Mouse (Mus musculus): ENCODE data around the gene Tfeb. TPM values are rescaled to one million over a fixed set of nuclear protein-coding genes. Genes with fewer than 3 reads are reported as not detected.

Tfeb gene
- total RNA-seq (2021), result 10 to 100 TPM; 11.2 to 11.9 TPM
- long read RNA-seq, transcript Tfeb-202 (9 exons, 2,342 nt), result major isoform, 10 of 10 reads
- long read RNA-seq, partial matches to known transcripts, result 0 of 10 reads
- long read RNA-seq, other reads (novel, unspliced or antisense), result 0 of 10 reads

- peak; percentile 94 to 98 for DNase-seq (ENCODE audit: low spot score in 2 of 2)
Measured at GRCm38 (mm10) chr17:47736856-47737255, at the start of gene Tfeb. Gene Tfeb (plus strand): TSS chr17:47737030.

- DNase-seq (ENCODE audit: low spot score in 2 of 2), result peak; percentile 93 to 98
Measured at GRCm38 (mm10) chr17:47687409-47688343, 49.2 kb upstream of the Tfeb start.

DNA sequence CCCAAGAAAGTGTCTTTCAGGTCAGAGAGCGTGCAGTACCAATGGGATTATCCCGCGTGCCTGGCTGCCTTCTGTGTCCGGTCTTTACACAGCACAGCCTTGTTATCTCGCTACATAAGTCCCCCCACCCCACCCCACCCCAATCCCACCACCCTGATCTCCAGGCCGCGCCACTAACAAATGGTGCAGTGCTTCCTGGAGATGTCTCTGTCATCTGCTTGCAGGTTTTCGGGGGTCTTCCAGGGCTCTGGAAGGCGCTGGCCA is 48.6 kb upstream of the Tfeb start, which contains the start of gene Tomm6:
Gene Tomm6, minus strand, starts transcription at position 43 of the 264 bp plus-strand sequence.
- DNase-seq (ENCODE audit: low spot score in 2 of 2), result no peak

- DNase-seq (ENCODE audit: low spot score in 2 of 2), result peak; percentile 75 to 82
Measured at GRCm38 (mm10) chr17:47688608-47689575, 47.9 kb upstream of the Tfeb start, which contains the start of gene Frs3. Gene Frs3 (plus strand): TSS chr17:47689030.

- no peak for DNase-seq (ENCODE audit: low spot score in 2 of 2)
Measured at GRCm38 (mm10) chr17:47689894-47690293, 46.9 kb upstream of the Tfeb start.

DNA sequence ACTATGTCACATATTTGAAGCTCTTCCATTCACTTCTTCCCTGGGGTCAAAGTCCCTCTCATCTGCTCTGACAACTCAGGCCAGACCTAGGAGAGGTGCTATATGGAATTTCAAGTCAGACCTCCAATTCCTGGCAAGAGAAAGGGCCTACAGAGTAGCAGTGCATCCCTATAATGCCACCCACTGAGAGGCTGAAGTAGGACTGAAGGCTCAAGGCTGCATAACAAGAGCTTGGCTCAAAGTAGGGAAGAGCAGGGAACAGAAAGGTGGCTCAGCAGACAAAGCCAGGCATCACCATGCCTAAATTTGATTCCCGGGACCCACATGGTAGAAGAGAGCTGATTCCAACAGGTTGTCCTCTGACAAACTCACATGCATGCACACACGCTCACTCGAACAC is 45.2 kb upstream of the Tfeb start:
- DNase-seq (ENCODE audit: low spot score in 2 of 2), result no peak

- DNase-seq (ENCODE audit: low spot score in 2 of 2), result no peak
Measured at GRCm38 (mm10) chr17:47693671-47694441, 43.0 kb upstream of the Tfeb start.

DNA sequence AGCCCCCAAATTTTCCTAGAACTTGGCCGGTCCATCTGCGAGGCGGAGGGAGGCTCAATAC is 42.6 kb upstream of the Tfeb start, which contains the start of gene Gm21981:
Gene Gm21981, minus strand, starts transcription at position 14 of the 61 bp plus-strand sequence.
- no peak for DNase-seq (ENCODE audit: low spot score in 2 of 2)

- peak; percentile 93 to 98 for DNase-seq (ENCODE audit: low spot score in 2 of 2)
Measured at GRCm38 (mm10) chr17:47694503-47695336, 42.1 kb upstream of the Tfeb start, which contains the start of gene Prickle4. Gene Prickle4 (minus strand): TSS chr17:47694736.

GRCm38 (mm10) chr17:47695337-47695710 is 41.5 kb upstream of the Tfeb start:
- no peak for DNase-seq (ENCODE audit: low spot score in 2 of 2)

DNA sequence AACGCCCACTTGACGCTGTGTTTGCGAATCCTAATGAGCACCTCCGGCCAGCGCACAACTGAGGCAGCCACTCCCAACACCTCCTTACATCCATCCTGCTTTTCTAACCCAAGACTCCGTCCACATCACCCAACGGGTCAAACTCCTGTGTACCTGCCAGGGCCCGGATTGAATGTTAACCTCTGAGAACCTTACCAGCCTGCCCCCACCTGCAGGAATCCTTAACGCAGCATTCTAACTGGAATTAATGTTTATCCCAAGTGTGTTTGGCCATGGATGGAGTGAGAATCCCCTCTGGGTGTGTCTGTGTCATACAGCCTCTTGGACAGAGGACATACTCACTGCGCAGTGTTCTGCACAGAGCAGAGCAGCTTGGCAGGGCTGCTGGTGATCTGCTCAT is 38.7 kb upstream of the Tfeb start:
- DNase-seq (ENCODE audit: low spot score in 2 of 2), result no peak

- DNase-seq (ENCODE audit: low spot score in 2 of 2), result no peak
Measured at GRCm38 (mm10) chr17:47699055-47699454, 37.8 kb upstream of the Tfeb start.

GRCm38 (mm10) chr17:47701793-47702192 is 35.0 kb upstream of the Tfeb start:
- DNase-seq (ENCODE audit: low spot score in 2 of 2), result no peak

DNA sequence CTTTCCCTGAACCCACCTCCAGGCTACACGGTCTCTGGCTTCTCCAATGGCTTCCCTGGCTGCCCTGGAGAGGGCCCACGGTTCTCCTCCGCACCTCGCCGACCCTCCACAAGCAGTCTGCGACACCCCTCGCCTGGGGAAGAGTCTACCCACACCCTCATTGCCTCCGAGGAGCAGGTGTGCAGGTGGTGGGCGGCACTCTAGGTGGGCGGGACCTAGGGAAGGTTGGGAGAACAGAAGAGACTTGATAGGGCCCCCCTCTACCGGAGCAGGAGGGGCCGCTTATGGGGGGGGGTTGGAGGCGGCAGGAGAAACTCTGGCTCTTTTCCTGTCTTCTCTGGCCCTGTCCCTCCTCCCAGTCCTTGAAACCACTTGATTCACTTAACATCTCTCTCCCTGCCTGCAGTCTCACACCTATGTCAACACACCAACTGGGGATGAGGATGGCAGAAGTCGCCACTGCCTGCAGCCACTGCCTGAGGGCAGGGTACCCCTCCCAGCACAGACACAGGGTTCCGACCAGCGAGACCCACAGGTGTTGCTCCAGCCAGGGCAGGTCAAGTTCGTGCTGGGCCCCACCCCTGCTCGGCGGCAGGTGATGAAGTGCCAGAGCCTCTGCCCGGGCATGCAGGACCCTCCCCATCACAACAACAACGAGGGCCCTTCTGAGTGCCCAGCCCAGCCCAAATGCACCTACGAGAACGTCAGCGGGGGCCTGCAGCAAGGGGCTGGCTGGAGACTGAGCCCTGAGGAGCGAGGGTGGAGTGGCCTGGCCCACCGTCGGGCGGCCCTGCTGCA is 34.1 kb upstream of the Tfeb start:
- no peak for DNase-seq (ENCODE audit: low spot score in 2 of 2)

DNA sequence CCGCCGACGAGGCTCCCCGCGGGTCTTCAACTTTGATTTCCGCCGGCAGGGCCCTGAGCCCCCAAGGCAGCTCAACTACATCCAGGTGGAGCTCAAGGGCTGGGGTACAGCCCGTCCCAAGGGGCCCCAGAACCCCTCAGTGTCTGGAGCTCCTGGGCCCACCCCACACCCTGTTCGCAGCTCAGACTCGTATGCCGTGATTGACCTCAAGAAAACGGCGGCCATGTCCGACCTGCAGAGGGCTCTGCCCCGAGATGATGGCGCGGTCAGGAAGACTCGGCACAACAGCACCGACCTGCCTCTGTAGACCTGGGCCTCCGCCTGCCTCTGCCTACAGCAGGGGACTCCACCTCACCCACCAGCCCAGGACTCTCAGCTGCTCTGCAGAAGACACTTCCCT is 33.3 kb upstream of the Tfeb start:
- no peak for DNase-seq (ENCODE audit: low spot score in 2 of 2)

- no peak for DNase-seq (ENCODE audit: low spot score in 2 of 2)
Measured at GRCm38 (mm10) chr17:47704692-47705091, 32.1 kb upstream of the Tfeb start.

- DNase-seq (ENCODE audit: low spot score in 2 of 2), result no peak
Measured at GRCm38 (mm10) chr17:47706196-47706595, 30.6 kb upstream of the Tfeb start.

GRCm38 (mm10) chr17:47707961-47708360 is 28.9 kb upstream of the Tfeb start:
- DNase-seq (ENCODE audit: low spot score in 2 of 2), result no peak

GRCm38 (mm10) chr17:47708972-47709371 is 27.9 kb upstream of the Tfeb start:
- DNase-seq (ENCODE audit: low spot score in 2 of 2), result no peak

GRCm38 (mm10) chr17:47710036-47710435 is 26.8 kb upstream of the Tfeb start:
- DNase-seq (ENCODE audit: low spot score in 2 of 2), result no peak
